Mouse (Mus musculus): ENCODE measurements around the gene Lilr4b.

DNA sequence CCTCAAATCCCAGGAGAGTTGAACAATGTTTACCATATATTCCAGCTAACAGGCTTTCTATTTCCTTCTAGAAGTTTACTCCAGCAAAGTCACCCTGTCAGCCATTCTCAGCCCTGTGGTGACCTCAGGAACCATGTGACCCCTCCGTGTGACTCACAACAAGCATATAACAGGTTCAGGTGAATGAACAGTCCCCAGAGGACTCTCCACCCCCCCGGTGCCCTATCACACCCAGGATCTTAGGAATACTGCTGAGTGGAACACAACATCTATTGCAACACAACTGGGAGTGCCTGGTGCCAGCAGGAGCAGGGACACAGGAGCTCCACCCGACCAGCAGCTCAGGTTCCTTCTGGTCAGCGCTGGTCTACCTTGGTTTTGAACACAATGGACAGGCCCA is 28.8 kb upstream of the Lilr4b start:
- TF ChIP-seq CTCF (IDR thresholded peaks at IDR 0.05; ENCODE audit: control insufficient read depth, insufficient read depth, insufficient read length) (no peak), USF1 (IDR thresholded peaks at IDR 0.05; ENCODE audit: low read depth) (no peak), CEBPB (IDR thresholded peaks at IDR 0.05; ENCODE audit: low read depth) (no peak)
